Mouse (Mus musculus) midbrain, embryonic 10.5 days (tissue): ENCODE measurements around the gene Afdn. TPM values are rescaled to one million over a fixed set of nuclear protein-coding genes. Genes with fewer than 3 reads are reported as not detected.
"Not testable (repeated sequence)": the region's sequence is repeated elsewhere in the genome, so short reads cannot be mapped to it uniquely, and the experiment has no call there.

Experiments
- DNase-seq: peaks from one replicate; pipeline ENCODE4 v3.0.0-alpha.2; 2017; ENCODE audit warnings: low spot score
- H3K27ac ChIP-seq: fragments of 300-500 bp; sonication (generic); replicated peaks from 2 replicates; pipeline ENCODE4 v1.5.1; 2016; ENCODE audit warnings: mild to moderate bottlenecking
- H3K27me3 ChIP-seq: fragments of 300-500 bp; sonication (generic); 2 replicates; pipeline ENCODE4 v1.6.1; 2016; ENCODE audit warnings: low read depth, mild to moderate bottlenecking; ENCODE audit not compliant: poor library complexity, severe bottlenecking
- H3K36me3 ChIP-seq: fragments of 300-500 bp; sonication (generic); 2 replicates; pipeline ENCODE4 v1.6.1; 2016; ENCODE audit warnings: mild to moderate bottlenecking, moderate library complexity
- H3K4me1 ChIP-seq: fragments of 300-500 bp; sonication (generic); 2 replicates; pipeline ENCODE4 v1.6.1; 2016
- H3K4me3 ChIP-seq: fragments of 300-500 bp; sonication (generic); 2 replicates; pipeline ENCODE4 v1.5.1; 2016; ENCODE audit warnings: mild to moderate bottlenecking, moderate library complexity
- H3K9me3 ChIP-seq: fragments of 300-500 bp; sonication (generic); replicated peaks from 2 replicates; pipeline ENCODE4 v1.6.1; 2016; ENCODE audit warnings: mild to moderate bottlenecking
- WGBS: fragments of 180-500 bp; shearing (Covaris S2); methylation state at CpG from one replicate; pipeline ENCODE4 v1.1.7; 2016; 5-methylcytosine and 5-hydroxymethylcytosine counted together
- polyA plus RNA-seq: library from polyadenylated mRNA; unstranded; fragments of >200 nt; fragmentation: Nextera tagmentation; extraction: Ambion mirVana; gene quantifications from 2 replicates; pipeline ENCODE4 v1.2.1, GENCODE M21; 2016

The Afdn gene
- polyA plus RNA-seq, 1 experiment from 2014 or later, result 72.1 TPM

DNA sequence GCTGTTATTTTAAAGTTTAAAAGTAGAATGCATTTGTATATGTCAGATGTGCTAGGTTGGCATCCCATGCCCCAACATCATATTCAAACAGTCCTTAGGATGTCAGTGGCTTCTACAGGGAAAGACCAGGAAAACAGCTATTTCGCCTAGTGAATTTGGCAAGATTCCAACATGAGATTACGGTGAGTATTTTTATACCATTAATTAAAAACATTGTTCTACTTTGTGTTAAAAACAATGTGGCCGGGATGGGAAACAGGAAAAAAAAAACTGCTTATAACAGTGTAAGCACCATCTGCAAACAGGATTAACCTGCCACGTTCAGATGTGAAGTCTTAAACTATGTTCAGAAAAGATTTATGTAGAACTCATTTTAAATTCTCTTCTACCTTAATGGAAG, 153.6 kb downstream of the Afdn start:
- 91% methylated on average over 4 of the region's 4 CpGs for WGBS
- Histone ChIP-seq H3K36me3 (no peaks in the 10 kb centered on the region), H3K9me3 (no peaks in the 10 kb centered on the region), H3K4me1 (no peaks in the 10 kb centered on the region), H3K27me3 (no peaks in the 10 kb centered on the region), H3K27ac (no peak overlapping the region), H3K4me3 (no peak overlapping the region)
- no peak for DNase-seq

DNA sequence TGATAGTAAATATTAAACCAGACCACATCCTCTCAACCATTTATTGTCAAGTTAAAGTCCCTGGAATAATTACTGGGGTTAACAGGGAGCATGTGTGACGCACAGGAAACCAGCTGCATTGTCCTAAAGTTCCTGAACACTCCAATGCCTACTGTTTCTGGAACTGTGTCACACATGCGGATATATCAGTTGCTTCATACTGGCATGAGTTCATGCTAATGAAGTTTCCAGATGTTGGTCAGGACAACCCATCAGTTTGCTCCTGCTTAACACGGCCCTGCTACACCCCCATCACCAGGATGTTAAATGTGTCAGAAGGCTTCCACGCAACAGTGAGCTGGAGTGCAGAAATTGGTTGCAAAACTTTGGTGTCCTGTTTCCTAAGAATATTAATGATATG, 154.2 kb downstream of the Afdn start:
- Histone ChIP-seq H3K4me1 (no peaks in the 10 kb centered on the region), H3K27me3 (no peaks in the 10 kb centered on the region), H3K4me3 (no peak overlapping the region), H3K36me3 (no peaks in the 10 kb centered on the region), H3K9me3 (no peaks in the 10 kb centered on the region), H3K27ac (no peak overlapping the region)
- WGBS, result 87% methylated on average over 4 of the region's 4 CpGs
- DNase-seq, result no peak

DNA sequence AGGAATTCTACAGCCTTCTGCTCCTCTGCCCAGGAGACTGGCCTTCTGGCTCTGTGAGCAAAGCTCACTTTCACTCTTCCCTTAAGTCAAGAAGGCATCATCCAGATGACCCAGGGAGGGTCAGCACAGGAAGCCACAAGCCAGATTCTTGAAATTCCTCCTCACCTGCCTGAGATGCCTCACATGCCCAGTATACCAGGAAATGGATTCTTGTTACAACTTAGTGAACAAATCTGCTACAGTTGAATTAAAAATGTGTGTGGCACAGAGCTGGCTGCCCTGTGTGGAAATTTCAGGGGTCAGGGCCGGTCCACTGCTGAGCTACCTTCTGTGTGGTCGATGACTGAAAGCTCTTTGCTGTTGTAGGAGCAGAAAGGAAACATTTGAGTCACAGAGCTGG, 160.4 kb downstream of the Afdn start:
- 70% methylated on average over 2 of the region's 2 CpGs for WGBS
- no peak for DNase-seq
- no peaks in the 10 kb centered on the region for H3K9me3 ChIP-seq
- H3K4me1 ChIP-seq, result no peaks in the 10 kb centered on the region
- H3K27ac ChIP-seq, result no peak overlapping the region
- H3K36me3 ChIP-seq, result no peaks in the 10 kb centered on the region
- H3K4me3 ChIP-seq, result no peak overlapping the region
- no peaks in the 10 kb centered on the region for H3K27me3 ChIP-seq

DNA sequence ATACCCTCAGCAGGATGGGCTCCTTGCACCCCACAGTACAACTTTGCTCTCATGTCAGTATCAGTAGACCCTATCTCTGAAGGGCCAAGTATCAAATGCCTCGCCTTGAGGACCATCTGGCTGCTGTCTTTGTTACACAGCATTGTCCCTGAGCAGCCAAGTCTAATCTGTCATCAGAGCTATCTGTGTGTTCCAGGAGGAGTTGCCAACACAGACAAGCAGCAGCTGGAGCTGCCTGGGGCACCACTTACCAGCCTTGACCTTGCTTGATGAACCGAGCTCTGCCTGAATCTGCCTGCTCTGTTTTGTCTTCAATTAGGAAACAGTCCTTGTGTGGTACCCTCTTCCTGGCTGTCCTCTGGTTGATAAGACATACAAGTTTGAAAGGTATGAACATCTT, 163.1 kb downstream of the Afdn start:
- H3K9me3 ChIP-seq, result no peaks in the 10 kb centered on the region
- no peaks in the 10 kb centered on the region for H3K36me3 ChIP-seq
- no peak for DNase-seq
- H3K4me3 ChIP-seq, result no peak overlapping the region
- 88% methylated on average over 2 of the region's 2 CpGs for WGBS
- H3K27ac ChIP-seq, result no peak overlapping the region
- H3K4me1 ChIP-seq, result no peaks in the 10 kb centered on the region
- no peaks in the 10 kb centered on the region for H3K27me3 ChIP-seq

DNA sequence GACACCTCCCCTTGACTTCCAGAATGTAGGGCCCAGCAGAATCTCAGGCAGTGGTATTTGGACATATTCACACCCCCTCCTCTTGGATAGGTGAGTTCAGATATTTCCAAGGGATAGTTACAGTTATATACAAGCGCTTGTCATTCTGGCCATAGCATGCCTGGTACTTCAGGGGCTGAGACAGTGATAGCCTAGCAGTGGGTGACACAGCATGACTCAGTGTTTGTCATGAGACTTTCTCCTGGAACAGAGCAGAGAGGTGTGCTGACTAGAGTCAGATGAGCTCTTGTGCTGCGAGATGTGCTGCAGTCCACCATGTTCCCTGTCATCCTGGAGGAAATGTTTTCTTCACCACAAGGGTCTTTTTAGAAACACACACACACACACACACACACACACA, 164.2 kb downstream of the Afdn start:
- Histone ChIP-seq H3K9me3 (no peaks in the 10 kb centered on the region), H3K36me3 (no peaks in the 10 kb centered on the region), H3K27ac (no peak overlapping the region), H3K27me3 (no peaks in the 10 kb centered on the region), H3K4me1 (no peaks in the 10 kb centered on the region), H3K4me3 (no peak overlapping the region)
- DNase-seq, result no peak
- WGBS, result 93% methylated on average over 2 of the region's 2 CpGs

DNA sequence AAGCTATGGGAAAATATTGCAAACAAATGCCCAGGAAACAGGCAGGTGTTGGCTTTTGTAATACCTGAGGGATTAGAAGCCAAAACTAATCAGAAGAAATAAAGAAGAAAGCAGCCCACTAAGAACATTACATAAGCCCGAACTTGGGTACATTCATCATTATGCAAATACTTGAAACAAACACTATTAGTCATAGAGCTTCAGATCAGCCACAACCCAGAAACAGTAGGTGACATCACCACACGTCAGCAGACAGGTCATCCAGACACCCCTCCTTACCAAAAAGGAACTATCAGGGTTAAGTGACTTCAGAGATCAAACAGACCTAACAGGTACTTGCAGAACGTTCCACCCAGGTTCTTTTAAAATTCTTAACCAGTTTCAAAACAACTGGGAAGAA, 165.6 kb downstream of the Afdn start:
- no peak overlapping the region for H3K27ac ChIP-seq
- H3K4me1 ChIP-seq, result no peaks in the 10 kb centered on the region
- H3K9me3 ChIP-seq, result no peaks in the 10 kb centered on the region
- WGBS, result 76% methylated on average over 3 of the region's 3 CpGs
- DNase-seq, result no peak
- H3K36me3 ChIP-seq, result no peaks in the 10 kb centered on the region
- no peak overlapping the region for H3K4me3 ChIP-seq
- H3K27me3 ChIP-seq, result no peaks in the 10 kb centered on the region

DNA sequence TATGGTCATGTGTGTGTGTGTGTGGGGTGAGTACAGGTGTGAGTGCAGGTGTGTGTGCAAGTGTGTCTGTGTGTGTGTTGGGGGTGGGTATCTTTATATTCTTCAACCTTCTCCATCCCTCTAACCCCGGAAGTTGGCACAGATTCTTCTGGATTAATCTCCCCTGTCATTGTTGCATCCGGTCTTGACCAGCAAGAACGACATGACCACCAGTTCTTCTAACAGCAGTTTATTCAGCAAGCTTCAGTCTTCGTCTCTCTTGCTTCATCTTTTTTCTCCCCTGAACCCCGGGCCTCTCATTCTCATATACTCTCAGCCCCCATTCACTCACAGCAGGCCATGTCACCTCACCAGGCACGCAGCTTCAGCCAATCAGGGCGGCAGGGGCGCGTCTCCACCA, 170.1 kb downstream of the Afdn start:
- Histone ChIP-seq H3K36me3 (no peaks in the 10 kb centered on the region), H3K4me1 (no peaks in the 10 kb centered on the region), H3K27me3 (no peaks in the 10 kb centered on the region), H3K27ac (no peak overlapping the region), H3K9me3 (no peaks in the 10 kb centered on the region), H3K4me3 (no peak overlapping the region)
- DNase-seq, result no peak
- WGBS, result 90% methylated on average over 9 of the region's 9 CpGs

DNA sequence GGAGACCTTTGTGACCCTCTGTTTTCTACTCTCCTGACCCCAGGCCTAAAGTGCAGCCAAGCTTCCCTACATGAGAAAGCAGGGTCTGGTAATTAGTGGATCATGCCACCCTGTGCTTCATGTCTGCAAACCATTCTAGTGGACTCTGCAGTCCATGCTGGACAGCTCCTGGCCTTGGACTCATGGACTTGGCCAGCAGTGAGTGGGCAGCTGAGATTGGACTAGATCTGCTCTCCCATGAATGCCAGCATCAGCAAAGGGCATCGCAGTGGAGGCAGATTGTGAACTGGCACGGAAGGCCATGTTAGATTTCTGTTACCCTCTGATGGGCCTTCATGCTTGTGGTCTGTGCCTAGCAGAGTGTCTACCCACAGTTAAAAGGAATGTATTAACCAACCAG, 175.0 kb downstream of the Afdn start:
- H3K4me1 ChIP-seq, DNase-seq, H3K27me3 ChIP-seq, H3K27ac ChIP-seq, H3K4me3 ChIP-seq, H3K9me3 ChIP-seq, H3K36me3 ChIP-seq: not testable (repeated sequence)
- WGBS, result 94% methylated on average over 2 of the region's 2 CpGs

DNA sequence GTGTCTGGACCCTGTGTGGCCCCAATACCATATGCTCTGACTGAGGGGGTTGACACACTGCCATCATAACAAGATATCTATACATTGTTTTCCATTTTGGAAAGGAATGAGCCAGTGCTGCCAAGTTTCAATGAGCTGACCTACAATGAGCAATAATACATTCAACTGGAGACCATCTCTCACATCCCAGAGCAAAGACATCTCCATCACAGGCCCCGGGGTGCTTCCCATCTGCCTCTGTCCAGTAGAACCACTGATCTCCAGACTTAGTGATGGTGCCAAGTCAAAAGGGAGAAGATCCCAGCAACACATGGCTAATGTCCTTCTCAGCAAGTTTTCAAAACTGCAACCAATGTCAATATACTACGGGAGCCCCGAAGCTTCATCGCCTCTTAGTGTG, 177.4 kb downstream of the Afdn start:
- H3K9me3 ChIP-seq, result no peaks in the 10 kb centered on the region
- no peak for DNase-seq
- WGBS, result 89% methylated on average over 4 of the region's 4 CpGs

DNA sequence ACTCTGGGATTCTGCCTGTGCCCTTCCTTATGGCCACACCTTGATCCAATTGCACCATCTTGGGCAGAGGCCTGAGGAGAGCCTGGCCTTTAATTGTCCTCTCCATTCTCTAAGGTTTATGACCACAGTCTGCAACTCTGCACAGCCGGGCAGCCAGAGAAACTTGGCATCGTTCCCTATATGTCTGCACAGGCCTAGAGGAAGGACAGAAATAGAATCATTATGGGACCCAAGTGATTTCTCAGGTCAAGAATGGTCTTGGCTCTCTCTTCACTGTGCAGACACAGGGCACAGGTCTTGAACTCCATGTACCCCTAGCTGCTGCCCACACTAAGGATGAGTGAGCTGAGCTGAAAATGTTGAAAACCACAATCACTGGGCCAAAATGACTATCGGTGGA, 178.3 kb downstream of the Afdn start:
- H3K4me3 ChIP-seq, result no peak overlapping the region
- no peak for DNase-seq
- H3K9me3 ChIP-seq, result no peaks in the 10 kb centered on the region
- H3K4me1 ChIP-seq, result no peaks in the 10 kb centered on the region
- H3K27me3 ChIP-seq, result no peaks in the 10 kb centered on the region
- no peaks in the 10 kb centered on the region for H3K36me3 ChIP-seq
- H3K27ac ChIP-seq, result no peak overlapping the region
- 93% methylated on average over 3 of the region's 3 CpGs for WGBS

More for the DNA sequence above, 177.4 kb downstream of the Afdn start:
- Histone ChIP-seq H3K4me1 (no peaks in the 10 kb centered on the region), H3K27ac (no peak overlapping the region), H3K36me3 (no peaks in the 10 kb centered on the region), H3K4me3 (no peak overlapping the region), H3K27me3 (no peaks in the 10 kb centered on the region)

DNA sequence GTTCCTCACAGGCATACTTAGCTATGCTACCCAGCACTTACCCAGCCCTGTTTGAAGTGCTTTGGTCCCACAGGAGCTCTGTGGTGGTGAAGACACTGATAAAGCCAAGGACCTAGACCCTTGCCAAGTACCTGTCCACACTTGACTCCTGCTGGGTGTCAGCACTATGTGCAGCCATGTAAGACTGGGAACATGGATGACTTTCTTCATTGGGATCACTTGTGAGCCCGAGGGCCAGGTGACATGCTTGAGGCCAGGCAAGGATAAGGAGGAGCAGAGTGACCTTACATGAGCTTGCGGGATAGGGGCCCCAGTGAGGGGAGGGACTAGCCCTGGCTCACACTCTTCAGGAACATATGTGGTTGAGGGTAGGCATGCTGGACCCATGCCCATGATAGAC, 178.9 kb downstream of the Afdn start:
- not testable (repeated sequence) for H3K4me1 ChIP-seq, H3K4me3 ChIP-seq, H3K27ac ChIP-seq, H3K27me3 ChIP-seq, H3K36me3 ChIP-seq, DNase-seq, H3K9me3 ChIP-seq
- WGBS, result 89% methylated on average over 2 of the region's 2 CpGs

DNA sequence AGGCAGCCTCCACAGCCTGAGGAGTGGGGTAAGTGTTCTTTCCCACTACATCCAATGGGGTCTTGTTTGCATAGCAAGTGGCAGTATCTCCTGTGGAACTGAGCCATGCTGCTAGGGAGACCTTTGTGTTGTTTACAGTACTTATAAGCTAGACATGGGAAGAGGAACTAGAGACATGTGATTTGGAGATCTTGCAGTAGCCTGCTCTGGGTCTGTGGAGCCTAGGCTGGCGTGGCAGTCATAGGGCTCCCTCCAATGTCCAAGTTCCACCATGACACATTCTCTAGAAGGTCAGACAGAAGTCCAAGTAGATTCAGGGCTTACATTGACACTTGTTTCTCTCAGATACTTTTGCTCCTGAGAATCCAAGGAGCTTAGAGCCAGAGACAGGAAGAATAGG, 180.1 kb downstream of the Afdn start:
- 87% methylated on average over 1 of the region's 1 CpGs for WGBS
- Histone ChIP-seq H3K36me3 (no peaks in the 10 kb centered on the region), H3K27ac (no peak overlapping the region), H3K4me1 (no peaks in the 10 kb centered on the region), H3K4me3 (no peak overlapping the region), H3K9me3 (no peaks in the 10 kb centered on the region), H3K27me3 (no peaks in the 10 kb centered on the region)
- no peak for DNase-seq

DNA sequence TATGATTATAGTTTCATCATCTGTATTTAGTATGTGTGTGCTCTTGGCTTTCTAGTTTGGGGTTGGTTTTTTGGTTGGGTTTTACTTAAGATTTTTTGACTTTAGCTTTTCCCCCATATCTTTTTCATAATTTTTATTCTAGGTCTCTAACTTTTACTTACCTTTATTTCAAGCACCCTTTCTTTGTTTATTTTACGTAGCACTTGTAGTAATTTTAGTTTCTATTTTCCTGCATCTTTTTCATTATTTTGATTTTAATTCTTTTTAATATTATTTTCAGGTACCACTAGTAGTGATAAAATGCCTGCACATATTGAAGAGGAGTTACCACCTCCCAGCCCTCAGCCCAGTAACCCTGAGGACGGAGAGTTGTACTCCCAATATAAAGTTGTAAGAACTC, 187.7 kb downstream of the Afdn start, which contains the start of gene Gm7168:
Gm7168 (plus strand) TSS at position 301 of the 400 bp plus-strand sequence.
- DNase-seq, H3K4me3 ChIP-seq, H3K27me3 ChIP-seq, H3K27ac ChIP-seq, H3K4me1 ChIP-seq, H3K36me3 ChIP-seq, H3K9me3 ChIP-seq: not testable (repeated sequence)
- 80% methylated on average over 1 of the region's 2 CpGs for WGBS

DNA sequence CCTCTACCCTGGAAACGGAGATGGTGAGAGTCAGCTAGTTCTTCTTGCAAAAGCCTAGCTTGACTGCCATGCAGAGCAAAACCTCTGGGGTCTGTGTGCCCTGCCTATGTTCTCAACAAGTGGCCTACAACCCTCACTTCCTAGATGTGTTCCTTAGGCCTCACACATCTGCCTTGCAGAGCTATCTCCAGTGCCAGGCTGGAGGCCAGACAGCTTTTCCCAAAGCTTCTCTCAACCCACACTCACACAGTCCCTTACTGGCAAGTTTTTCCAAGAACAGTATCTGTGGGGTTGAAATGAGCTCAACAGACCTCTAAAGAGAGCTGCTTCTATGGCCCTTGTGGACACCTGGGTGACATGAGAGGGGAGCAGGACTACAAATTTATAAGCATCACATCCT, 191.2 kb downstream of the Afdn start:
- 81% methylated on average over 1 of the region's 1 CpGs for WGBS
- not testable (repeated sequence) for H3K4me3 ChIP-seq, H3K27ac ChIP-seq, H3K27me3 ChIP-seq, H3K9me3 ChIP-seq, DNase-seq, H3K4me1 ChIP-seq, H3K36me3 ChIP-seq
